In genomic region chr17:86877747-86878146, GRCm38 (mm10) we compare ENCODE assay signal across 25 mouse cellular contexts. TPM values are rescaled to one million over a fixed set of nuclear protein-coding genes. Genes with fewer than 3 reads are reported as not detected.
"Had no signal": no experiment of that assay in that cellular context is flagged by ENCODE, and none has a peak within 500 bp of the region (broad histone marks: within the 10 kb centered on the region; RNA-seq: fewer than 3 reads in every experiment).

No protein-coding gene starts in this region.

- H3K27ac ChIP-seq: layer of hippocampus, adult 2 months; limb, embryonic 10.5 days; limb, embryonic 13.5 days; liver, embryonic 14.5 days; lung, embryonic 15.5 days; midbrain, embryonic 10.5 days; midbrain, embryonic 13.5 days; neural tube, embryonic 13.5 days; stomach, embryonic 15.5 days had no signal

- H3K4me1 ChIP-seq: limb, embryonic 10.5 days; limb, embryonic 13.5 days; lung, embryonic 15.5 days; megakaryocyte, embryonic 14.5 days; stomach, embryonic 15.5 days had no signal

- H3K36me3 ChIP-seq: limb, embryonic 10.5 days; limb, embryonic 13.5 days; lung, embryonic 15.5 days; midbrain, embryonic 10.5 days; midbrain, embryonic 13.5 days; neural tube, embryonic 13.5 days; stomach, embryonic 15.5 days had no signal

- ATAC-seq: liver, postnatal 0 days; midbrain, embryonic 13.5 days; midbrain, embryonic 16.5 days had no signal

- H3K9ac ChIP-seq: limb, embryonic 13.5 days; liver, embryonic 14.5 days; liver, postnatal 0 days; lung, embryonic 15.5 days; midbrain, embryonic 13.5 days; neural tube, embryonic 13.5 days; stomach, embryonic 15.5 days had no signal

- H3K9me3 ChIP-seq: limb, embryonic 10.5 days; limb, embryonic 13.5 days; lung, embryonic 15.5 days; megakaryocyte, embryonic 14.5 days; midbrain, embryonic 10.5 days; midbrain, embryonic 13.5 days; neural tube, embryonic 13.5 days; stomach, embryonic 15.5 days had no signal

- DNase-seq: kidney, adult 18-20 months; kidney, adult 9 months; kidney, postnatal 14 days; layer of hippocampus, adult 9-11 months; liver; liver, postnatal 0 days; retina, postnatal 1 day; right cerebral cortex, postnatal 25 days; spleen, adult 18-20 months; thymus, postnatal 25 days had no signal

- H3K4me2 ChIP-seq: limb, embryonic 13.5 days; lung, embryonic 15.5 days; midbrain, embryonic 13.5 days; neural tube, embryonic 13.5 days; stomach, embryonic 15.5 days had no signal

- H3K4me3 ChIP-seq: layer of hippocampus, adult 2 months; limb, embryonic 10.5 days; limb, embryonic 13.5 days; lung, embryonic 15.5 days; megakaryocyte, embryonic 14.5 days; midbrain, embryonic 10.5 days; midbrain, embryonic 13.5 days; myocyte; neural tube, embryonic 13.5 days; stomach, embryonic 15.5 days had no signal

- H3K27me3 ChIP-seq: limb, embryonic 13.5 days; lung, embryonic 15.5 days; neural tube, embryonic 13.5 days; stomach, embryonic 15.5 days had no signal

RNA-seq across cellular contexts. Expression of gene Tmem247, which starts 39.4 kb away (rescaled TPM):
- polyA plus RNA-seq: kidney, embryonic 16.5 days; large intestine, adult 2 months; limb, embryonic 10.5 days; limb, embryonic 13.5 days; liver, embryonic 14.5 days; liver, postnatal 0 days; lung, embryonic 15.5 days; midbrain, embryonic 10.5 days; midbrain, embryonic 13.5 days; midbrain, embryonic 16.5 days; myocyte; neural tube, embryonic 13.5 days; stomach, embryonic 15.5 days; thymus, postnatal 0 days had no signal
